Mouse (Mus musculus) small intestine, adult 2 months (tissue): ENCODE results near the gene Trim23.

ENCODE experiments used
- CTCF ChIP-seq: fragments of 200-500 bp; IDR thresholded peaks from 2 replicates; pipeline ENCODE4 v1.5.1; 2012; ENCODE audit warnings: low read depth, mild to moderate bottlenecking, control low read depth, inconsistent platforms, low read length, moderate library complexity, mixed read lengths; ENCODE audit not compliant: insufficient replicate concordance, insufficient read length; ENCODE audit errors: extremely low read depth
- POLR2A ChIP-seq: fragments of 200-500 bp; IDR thresholded peaks from 2 replicates; pipeline ENCODE4 v1.6.1; 2012; ENCODE audit warnings: low read depth, mild to moderate bottlenecking, control low read depth, inconsistent platforms, low read length, moderate library complexity

DNA sequence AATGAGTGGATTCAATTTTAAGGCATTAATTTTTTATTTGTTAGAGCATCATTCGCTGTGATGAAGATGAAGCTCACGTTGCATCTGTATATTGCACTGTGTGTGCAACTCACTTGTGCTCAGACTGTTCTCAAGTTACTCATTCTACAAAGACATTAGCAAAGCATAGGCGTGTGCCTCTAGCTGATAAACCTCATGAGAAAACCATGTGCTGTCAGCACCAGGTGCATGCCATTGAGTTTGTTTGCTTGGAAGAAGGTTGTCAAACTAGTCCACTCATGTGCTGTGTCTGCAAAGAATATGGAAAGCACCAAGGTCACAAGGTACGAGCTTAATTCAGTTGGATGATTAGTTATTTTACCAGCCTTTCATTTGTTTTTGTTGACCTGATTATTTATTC lies 8.8 kb downstream of the Trim23 start:
- TF ChIP-seq CTCF, result no peak
- TF ChIP-seq POLR2A, result no peak
